Mouse (Mus musculus) heart, embryonic 13.5 days (tissue): ENCODE measurements around the gene Mllt6. TPM values are rescaled to one million over a fixed set of nuclear protein-coding genes. Genes with fewer than 3 reads are reported as not detected.

Experiments used
- ATAC-seq: fragments of 200-750 bp; cut with Nextera tagmentation; 2 replicates; pipeline ENCODE4 v1.8.0; 2017; ENCODE audit warnings: moderate TSS enrichment; ENCODE audit not compliant: insufficient number of reproducible peaks, low FRiP score, low TSS enrichment; ENCODE audit errors: extremely low read depth
- H3K27ac ChIP-seq: fragments of 300-500 bp; sonication (generic); replicated peaks from 2 replicates; pipeline ENCODE4 v1.5.1; 2015; ENCODE audit warnings: moderate library complexity, mild to moderate bottlenecking, inconsistent platforms
- H3K27me3 ChIP-seq: fragments of 300-500 bp; sonication (generic); replicated peaks from 2 replicates; pipeline ENCODE4 v1.6.1; 2015; ENCODE audit warnings: mild to moderate bottlenecking, inconsistent platforms
- H3K36me3 ChIP-seq: fragments of 300-500 bp; sonication (generic); 2 replicates; pipeline ENCODE4 v1.6.1; 2015; ENCODE audit warnings: mild to moderate bottlenecking, inconsistent platforms
- H3K4me1 ChIP-seq: fragments of 300-500 bp; sonication (generic); 2 replicates; pipeline ENCODE4 v1.6.1; 2015; ENCODE audit warnings: inconsistent platforms
- H3K4me2 ChIP-seq: fragments of 300-500 bp; sonication (generic); 2 replicates; pipeline ENCODE4 v1.6.1; 2015; ENCODE audit warnings: inconsistent platforms, mild to moderate bottlenecking, moderate library complexity
- H3K4me3 ChIP-seq: fragments of 300-500 bp; sonication (generic); 2 replicates; pipeline ENCODE4 v1.5.1; 2015; ENCODE audit warnings: moderate library complexity, mild to moderate bottlenecking, inconsistent platforms
- H3K9ac ChIP-seq: fragments of 300-500 bp; sonication (generic); 2 replicates; pipeline ENCODE4 v1.6.1; 2015; ENCODE audit warnings: inconsistent platforms, mild to moderate bottlenecking, moderate library complexity
- H3K9me3 ChIP-seq: fragments of 300-500 bp; sonication (generic); 2 replicates; pipeline ENCODE4 v1.6.1; 2016; ENCODE audit warnings: inconsistent platforms
- WGBS: fragments of 180-500 bp; shearing (Covaris S2); methylation state at CpG from one replicate; pipeline ENCODE4 v1.1.7; 2015; ENCODE audit warnings: mixed read lengths; 5-methylcytosine and 5-hydroxymethylcytosine counted together
- polyA plus RNA-seq: library from polyadenylated mRNA; unstranded; fragments of >200 nt; fragmentation: Nextera tagmentation; extraction: Ambion mirVana; gene quantifications from 2 replicates; pipeline ENCODE4 v1.2.1, GENCODE M21; 2015

Mllt6 gene
- polyA plus RNA-seq = 1.7 and 1.9 TPM in 2 replicates

DNA sequence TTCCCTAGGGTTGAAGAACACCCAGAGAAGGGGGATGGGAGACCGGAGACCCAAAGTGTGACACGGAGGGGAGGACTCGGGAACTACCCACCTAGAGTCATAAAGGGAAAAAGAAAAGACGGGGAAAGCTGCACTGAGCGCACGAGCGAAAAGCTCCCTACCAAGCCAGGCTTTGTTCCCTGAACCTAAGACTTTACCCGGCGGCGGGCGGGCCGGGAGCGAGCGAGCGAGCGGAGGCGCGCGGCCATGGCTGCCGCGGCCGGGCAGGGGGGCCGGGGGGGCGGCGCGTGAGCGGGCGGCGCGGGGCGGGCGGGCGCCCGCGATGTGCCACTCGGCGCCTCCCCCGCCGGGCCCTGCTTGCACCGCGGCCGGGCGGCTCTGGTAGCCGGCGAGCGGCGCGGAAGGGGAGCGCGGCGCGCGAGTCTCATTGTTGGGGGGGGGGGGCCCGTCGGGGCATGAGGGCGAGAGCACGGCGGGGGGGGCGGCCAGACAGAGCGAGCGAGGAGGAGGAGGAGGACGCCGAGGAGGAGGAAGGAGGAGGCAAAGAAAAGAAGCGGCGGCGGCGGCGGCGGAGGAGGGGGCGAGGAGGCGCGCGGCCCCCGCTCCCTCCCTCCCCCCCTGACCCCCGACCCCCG is at the start of gene Mllt6:
Mllt6 (plus strand) TSS at position 522 of the 635 bp plus-strand sequence.
- Histone ChIP-seq H3K27ac (peak within 1 kb of the TSS; percentile 95), H3K27me3 (peaks cover 11% of the 10 kb centered on the region), H3K4me2 (peak within 1 kb of the TSS; percentile 90), H3K36me3 (peaks cover 28% of the 10 kb centered on the region), H3K9me3 (no peaks in the 10 kb centered on the region), H3K4me3 (peak within 1 kb of the TSS; percentile 92), H3K4me1 (peaks cover 60% of the 10 kb centered on the region), H3K9ac (peak within 1 kb of the TSS; percentile 97)
- WGBS = 1% methylated on average over 41 of the region's 76 CpGs
- ATAC-seq = peak; percentile 37; the same call in 1 of the 2 replicates

GRCm38 (mm10) chr11:97615276-97615675 is 47.9 kb upstream of the Mllt6 start:
- H3K4me1 ChIP-seq = no peaks in the 10 kb centered on the region
- no peak overlapping the region for H3K4me3 ChIP-seq
- no peaks in the 10 kb centered on the region for H3K9me3 ChIP-seq
- H3K4me2 ChIP-seq = no peak overlapping the region
- WGBS = 65% methylated on average over 4 of the region's 4 CpGs
- no peak overlapping the region for H3K9ac ChIP-seq
- H3K36me3 ChIP-seq = no peaks in the 10 kb centered on the region
- ATAC-seq = no peak
- no peak overlapping the region for H3K27ac ChIP-seq
- peaks cover 59% of the 10 kb centered on the region for H3K27me3 ChIP-seq

- H3K9ac ChIP-seq = no peak overlapping the region
- H3K4me2 ChIP-seq = no peak overlapping the region
- H3K27me3 ChIP-seq = peaks cover 57% of the 10 kb centered on the region
- no peaks in the 10 kb centered on the region for H3K4me1 ChIP-seq
- no peak overlapping the region for H3K4me3 ChIP-seq
- no peaks in the 10 kb centered on the region for H3K9me3 ChIP-seq
- 51% methylated on average over 11 of the region's 11 CpGs for WGBS
- no peak overlapping the region for H3K27ac ChIP-seq
- H3K36me3 ChIP-seq = no peaks in the 10 kb centered on the region
- no peak for ATAC-seq
Measured at GRCm38 (mm10) chr11:97618368-97618767, 44.8 kb upstream of the Mllt6 start.

DNA sequence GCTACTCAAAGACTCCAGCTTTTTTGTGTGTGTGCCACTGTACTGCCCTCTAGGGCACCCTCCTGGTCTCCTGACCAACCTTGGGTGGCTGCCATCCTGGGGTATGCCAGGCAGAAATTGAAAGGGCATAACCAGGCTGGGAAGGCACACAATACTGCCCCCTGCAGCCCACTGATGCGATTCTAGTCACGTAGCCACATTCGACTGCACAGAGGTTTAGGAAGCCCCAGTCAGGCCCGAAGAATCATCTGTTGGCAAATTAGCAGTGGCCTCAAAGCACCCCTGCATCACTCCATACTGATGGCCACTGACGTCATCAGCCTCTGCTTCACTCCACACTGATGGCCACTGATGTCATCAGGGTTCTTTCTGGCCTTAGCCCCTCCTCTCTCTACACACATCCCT is 43.8 kb upstream of the Mllt6 start:
- H3K4me2 ChIP-seq = no peak overlapping the region
- H3K27ac ChIP-seq = no peak overlapping the region
- no peaks in the 10 kb centered on the region for H3K36me3 ChIP-seq
- no peaks in the 10 kb centered on the region for H3K9me3 ChIP-seq
- H3K4me3 ChIP-seq = no peak overlapping the region
- H3K4me1 ChIP-seq = no peaks in the 10 kb centered on the region
- peaks cover 68% of the 10 kb centered on the region for H3K27me3 ChIP-seq
- 60% methylated on average over 5 of the region's 5 CpGs for WGBS
- ATAC-seq = no peak
- no peak overlapping the region for H3K9ac ChIP-seq

DNA sequence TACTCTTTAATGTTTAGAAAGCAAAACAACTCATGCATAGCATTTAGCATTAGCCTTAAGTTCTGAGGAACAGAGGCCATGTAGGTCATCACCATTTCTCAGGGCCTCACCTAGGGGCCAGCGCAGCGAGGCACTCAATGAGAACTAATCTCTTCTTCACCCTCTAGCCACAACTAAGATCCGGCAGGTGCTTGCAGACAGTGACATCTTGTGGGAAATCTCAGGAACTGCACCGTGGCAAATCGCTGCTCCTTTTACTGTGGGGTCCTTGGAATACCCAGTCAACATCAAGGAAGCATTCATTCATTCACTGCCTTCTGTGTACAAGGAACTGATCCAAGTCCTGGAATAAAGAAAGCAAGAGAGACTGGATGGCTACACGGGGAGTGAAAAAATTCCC is 40.8 kb upstream of the Mllt6 start:
- Histone ChIP-seq H3K36me3 (no peaks in the 10 kb centered on the region), H3K4me1 (peaks cover 8% of the 10 kb centered on the region), H3K27me3 (peaks cover 78% of the 10 kb centered on the region), H3K9me3 (no peaks in the 10 kb centered on the region), H3K9ac (no peak overlapping the region), H3K4me3 (no peak overlapping the region), H3K4me2 (no peak overlapping the region), H3K27ac (no peak overlapping the region)
- WGBS = 1% methylated on average over 6 of the region's 6 CpGs
- 0 out of 2 replicates have a peak, but pooled peaks have one; percentile 25 for ATAC-seq

DNA sequence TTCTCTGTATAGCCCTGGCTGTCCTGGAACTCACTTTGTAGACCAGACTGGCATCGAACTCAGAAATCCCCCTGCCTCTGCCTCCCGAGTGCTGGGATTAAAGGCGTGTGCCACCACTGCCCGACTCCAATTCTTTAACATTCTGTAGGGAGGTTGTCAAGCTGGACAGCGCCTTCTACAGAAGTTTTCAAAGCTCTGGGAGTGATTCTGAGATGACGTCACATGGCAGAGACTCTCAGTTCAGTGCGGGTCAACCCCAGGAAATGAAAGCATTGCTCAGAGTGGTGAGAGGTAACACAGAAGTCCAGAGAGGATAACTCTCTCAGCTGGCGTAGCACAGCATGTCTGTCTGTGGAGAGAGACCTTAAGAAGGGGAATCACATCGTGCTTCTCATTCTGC is 40.0 kb upstream of the Mllt6 start:
- H3K9ac ChIP-seq = no peak overlapping the region
- no peak for ATAC-seq
- no peaks in the 10 kb centered on the region for H3K9me3 ChIP-seq
- no peak overlapping the region for H3K4me3 ChIP-seq
- 48% methylated on average over 9 of the region's 9 CpGs for WGBS
- H3K36me3 ChIP-seq = no peaks in the 10 kb centered on the region
- peaks cover 78% of the 10 kb centered on the region for H3K27me3 ChIP-seq
- H3K27ac ChIP-seq = no peak overlapping the region
- peaks cover 15% of the 10 kb centered on the region for H3K4me1 ChIP-seq
- H3K4me2 ChIP-seq = no peak overlapping the region

DNA sequence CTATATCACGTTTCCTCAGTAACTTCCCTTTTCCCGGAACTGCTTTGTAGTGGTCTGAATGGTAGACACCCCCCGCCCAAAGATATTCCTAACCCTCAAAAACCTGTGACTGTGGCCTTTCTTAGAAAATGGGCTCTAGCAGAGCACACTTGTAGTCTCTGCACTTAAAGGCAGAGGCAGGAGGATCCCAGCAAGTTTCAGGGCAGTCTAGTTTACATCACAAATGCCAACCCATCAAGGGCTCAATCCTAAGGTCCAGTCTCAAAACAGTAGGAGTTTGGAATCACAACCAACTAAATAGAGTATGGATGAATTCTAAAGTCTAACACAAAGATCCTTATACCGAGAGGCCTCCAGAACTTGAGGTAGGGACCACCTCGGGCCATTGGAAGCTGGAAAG is 37.7 kb upstream of the Mllt6 start:
- no peak for ATAC-seq
- WGBS = 59% methylated on average over 5 of the region's 5 CpGs
- no peaks in the 10 kb centered on the region for H3K9me3 ChIP-seq

DNA sequence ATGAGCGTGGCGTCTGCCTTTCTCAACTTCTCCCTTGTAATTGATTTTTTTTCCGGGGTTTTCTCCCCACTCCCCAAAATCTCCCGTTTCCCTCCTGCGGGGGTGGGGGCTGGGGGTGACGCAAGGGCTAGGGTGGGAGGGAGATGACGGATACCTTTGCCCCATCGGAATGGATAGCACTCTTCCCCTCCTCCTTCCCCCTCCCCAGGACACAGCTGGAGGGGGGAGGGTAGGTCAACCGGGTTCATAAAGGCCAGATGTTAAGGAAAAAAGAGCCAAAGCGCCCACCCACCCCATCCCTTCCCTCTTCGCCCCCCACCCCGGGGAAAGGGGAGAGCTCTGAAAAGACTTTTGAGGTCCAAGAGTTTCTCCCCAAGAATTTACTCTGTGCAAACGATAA is 36.8 kb upstream of the Mllt6 start:
- no peak for ATAC-seq
- H3K4me1 ChIP-seq = peaks cover 32% of the 10 kb centered on the region
- no peak overlapping the region for H3K4me3 ChIP-seq
- H3K9me3 ChIP-seq = no peaks in the 10 kb centered on the region
- H3K9ac ChIP-seq = no peak overlapping the region
- WGBS = 8% methylated on average over 13 of the region's 13 CpGs
- no peak overlapping the region for H3K27ac ChIP-seq
- H3K36me3 ChIP-seq = no peaks in the 10 kb centered on the region
- peaks cover 92% of the 10 kb centered on the region for H3K27me3 ChIP-seq
- no peak overlapping the region for H3K4me2 ChIP-seq

More for the DNA sequence above, 37.7 kb upstream of the Mllt6 start:
- Histone ChIP-seq H3K27me3 (peaks cover 83% of the 10 kb centered on the region), H3K4me1 (peaks cover 32% of the 10 kb centered on the region), H3K36me3 (no peaks in the 10 kb centered on the region), H3K4me3 (no peak overlapping the region), H3K9ac (no peak overlapping the region), H3K27ac (no peak overlapping the region), H3K4me2 (no peak overlapping the region)

DNA sequence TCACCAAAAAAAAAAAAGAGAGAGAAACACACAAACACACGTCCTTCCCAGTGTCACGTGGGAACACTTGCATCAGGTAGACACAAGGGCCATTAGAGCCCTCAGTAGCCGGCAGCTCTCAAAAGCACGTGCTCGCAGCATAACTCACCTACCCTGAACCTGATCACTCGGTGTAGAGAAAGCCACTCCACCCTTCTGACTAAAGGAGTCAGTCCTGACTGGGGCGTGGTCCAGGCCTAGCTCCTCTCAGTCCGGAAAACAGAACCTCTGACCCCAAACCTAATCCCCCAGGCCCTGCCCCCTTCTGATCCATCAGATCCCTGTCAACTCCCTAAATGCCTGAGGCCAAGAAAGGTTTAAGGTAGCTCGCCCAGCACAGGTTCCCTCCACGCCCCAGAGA is 36.4 kb upstream of the Mllt6 start:
- peaks cover 34% of the 10 kb centered on the region for H3K4me1 ChIP-seq
- H3K27ac ChIP-seq = no peak overlapping the region
- ATAC-seq = no peak
- H3K9ac ChIP-seq = no peak overlapping the region
- 18% methylated on average over 10 of the region's 10 CpGs for WGBS
- no peak overlapping the region for H3K4me3 ChIP-seq
- no peak overlapping the region for H3K4me2 ChIP-seq
- H3K9me3 ChIP-seq = no peaks in the 10 kb centered on the region
- H3K36me3 ChIP-seq = no peaks in the 10 kb centered on the region
- H3K27me3 ChIP-seq = peaks cover 96% of the 10 kb centered on the region

DNA sequence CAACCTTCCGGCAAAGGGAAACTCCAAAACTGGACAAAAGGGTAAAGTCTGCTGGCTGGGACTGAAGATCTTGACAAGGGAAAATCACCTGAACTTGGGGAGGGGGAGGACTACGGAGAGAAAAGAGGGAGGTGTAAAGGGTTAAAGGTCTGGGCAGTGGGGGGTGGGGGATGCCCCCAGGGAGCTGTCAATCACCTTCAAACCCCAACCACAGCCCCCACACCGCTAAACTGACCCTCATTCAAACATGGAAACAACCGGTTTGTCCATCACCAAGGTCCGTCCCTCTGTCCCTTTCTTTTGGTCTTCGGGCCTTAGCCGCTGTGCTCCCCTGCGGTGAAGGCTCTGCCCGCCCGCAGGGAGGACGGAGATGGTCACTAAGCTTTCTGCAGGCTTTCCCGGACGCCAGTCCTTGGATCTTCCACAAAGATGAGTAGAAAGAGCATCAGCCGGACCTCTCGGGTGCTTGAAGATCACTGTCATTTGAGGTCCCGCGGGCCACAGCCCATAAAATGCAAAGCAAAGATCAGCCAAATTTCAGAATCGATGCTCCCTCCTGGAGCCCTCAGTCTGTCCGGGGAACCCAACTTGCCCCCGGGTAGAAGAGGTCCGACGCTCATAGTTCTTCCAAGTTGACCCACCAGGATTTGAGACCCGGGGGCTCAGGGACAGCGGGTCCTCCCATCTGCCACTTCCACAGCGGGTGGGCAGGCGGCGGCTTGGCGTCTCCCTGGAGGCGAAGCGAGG is 35.5 kb upstream of the Mllt6 start:
- H3K9ac ChIP-seq = peak overlapping the region; percentile 51; the same call in 1 of the 2 replicates
- peaks cover 34% of the 10 kb centered on the region for H3K4me1 ChIP-seq
- ATAC-seq = no peak
- H3K4me3 ChIP-seq = peak overlapping the region; percentile 69
- no peak overlapping the region for H3K27ac ChIP-seq
- peaks cover 94% of the 10 kb centered on the region for H3K27me3 ChIP-seq
- 3% methylated on average over 30 of the region's 30 CpGs for WGBS
- H3K36me3 ChIP-seq = no peaks in the 10 kb centered on the region
- no peaks in the 10 kb centered on the region for H3K9me3 ChIP-seq
- peak overlapping the region; percentile 90 for H3K4me2 ChIP-seq

DNA sequence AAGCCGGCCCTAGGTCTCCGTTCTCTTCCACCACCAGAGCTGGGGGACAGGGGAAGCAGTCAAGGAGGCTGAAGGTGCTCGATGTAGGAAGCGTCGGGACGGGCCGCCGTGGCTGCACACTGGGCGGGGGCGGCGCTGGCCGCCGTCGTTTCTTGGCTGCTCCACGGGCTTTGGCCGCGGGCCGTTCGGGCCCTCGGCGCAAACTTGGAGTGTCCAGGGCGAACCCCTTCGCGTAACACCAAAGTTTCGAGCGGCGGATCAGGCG is 35.0 kb upstream of the Mllt6 start:
- 3% methylated on average over 28 of the region's 28 CpGs for WGBS
- Histone ChIP-seq H3K4me3 (peak overlapping the region; percentile 69), H3K4me1 (peaks cover 34% of the 10 kb centered on the region), H3K27me3 (peaks cover 89% of the 10 kb centered on the region), H3K36me3 (no peaks in the 10 kb centered on the region), H3K9me3 (no peaks in the 10 kb centered on the region), H3K4me2 (peak overlapping the region; percentile 90), H3K27ac (no peak overlapping the region), H3K9ac (peak overlapping the region; percentile 51; the same call in 1 of the 2 replicates)
- no peak for ATAC-seq
